Mouse (Mus musculus) effector memory CD4-positive, alpha-beta T cell, adult 5 months (primary cell): Measurements from ENCODE around the gene Pax2. TPM values are rescaled to one million over a fixed set of nuclear protein-coding genes. Genes with fewer than 3 reads are reported as not detected.

Source experiments
- polyA plus RNA-seq: library from polyadenylated mRNA; unstranded; fragments of 100-300 nt; shearing (Covaris generic); gene quantifications from one replicate; pipeline ENCODE4 v1.2.1, GENCODE M21; 2017

Pax2 gene
- polyA plus RNA-seq = not detected

DNA sequence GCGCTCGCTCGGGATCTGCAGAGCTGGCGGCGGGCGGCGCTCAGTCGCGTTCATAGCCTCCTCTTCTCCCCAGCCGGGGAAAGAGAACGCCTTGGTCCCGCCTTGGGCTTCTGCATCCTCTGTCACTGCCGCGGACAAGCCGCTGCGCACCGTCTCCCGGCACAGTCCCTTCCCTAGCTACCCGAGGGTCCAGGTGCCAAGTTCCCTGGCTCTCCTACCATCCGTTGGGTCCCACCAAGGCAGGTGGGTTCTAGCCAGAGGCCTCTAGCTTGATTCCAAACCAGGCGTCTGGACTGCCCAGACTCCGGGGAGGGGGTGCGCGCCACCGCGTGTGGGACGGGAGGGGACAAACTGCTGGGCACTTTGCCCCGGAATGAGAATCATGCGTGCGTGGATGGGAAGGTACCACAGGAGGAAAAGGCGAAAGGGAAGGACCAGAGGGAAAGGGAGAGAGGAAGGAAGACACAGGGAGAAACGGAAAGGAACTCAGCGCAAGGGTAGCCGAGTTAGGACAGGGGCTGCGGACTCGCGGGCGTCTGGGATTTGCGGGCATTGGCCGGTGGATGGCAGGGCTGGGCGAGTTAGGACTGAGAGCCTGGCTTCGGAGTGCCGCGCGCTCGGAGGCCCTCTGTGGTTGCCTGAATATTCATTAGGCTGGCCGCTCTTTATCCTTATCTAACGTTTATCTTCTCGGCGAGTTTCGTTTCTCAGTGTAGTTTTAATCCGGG, at the start of gene Pax2:
Gene Pax2 (plus strand): TSS at position 353 of the 728 bp plus-strand sequence.

Other genes starting within 250 kb of the Pax2 start
- 2.3 TPM for gene Sec31b, start 210.2 kb upstream of the Pax2 start, polyA plus RNA-seq
- gene Gm20538, start 203.2 kb upstream of the Pax2 start, polyA plus RNA-seq = not detected
- gene Ndufb8, start 200.6 kb upstream of the Pax2 start, polyA plus RNA-seq = 155 TPM
- gene Hif1an, start 193.2 kb upstream of the Pax2 start, polyA plus RNA-seq = 43.7 TPM
- gene Slf2, start 175.1 kb downstream of the Pax2 start, polyA plus RNA-seq = 34.3 TPM
- not detected for gene Sema4g, start 233.1 kb downstream of the Pax2 start, polyA plus RNA-seq
- 7.0 TPM for gene Twnk, start 249.6 kb downstream of the Pax2 start, polyA plus RNA-seq